Mouse (Mus musculus): Measurements from ENCODE around the gene Caln1. TPM values are rescaled to one million over a fixed set of nuclear protein-coding genes. Genes with fewer than 3 reads are reported as not detected.

Caln1 gene
- 0.29 TPM for polyA plus RNA-seq (2014; fragmentation: Illumina TruSeq; extraction: RNeasy Lipid Tissue Mini Kit (QIAGEN cat#74804); ENCODE audit: low read depth, low replicate concordance)

GRCm38 (mm10) chr5:130369237-130369636, at the start of gene Caln1:
Caln1 (plus strand) TSS chr5:130369455.

GRCm38 (mm10) chr5:130384222-130384912, 15.1 kb downstream of the Caln1 start, which contains the start of gene A330070K13Rik:
A330070K13Rik (minus strand) TSS chr5:130384631.

Other genes starting within 250 kb of the Caln1 start
- gene Kctd7, start 224.6 kb upstream of the Caln1 start, polyA plus RNA-seq (2014; fragmentation: Illumina TruSeq; extraction: RNeasy Lipid Tissue Mini Kit (QIAGEN cat#74804); ENCODE audit: low read depth, low replicate concordance) = 9.5 TPM
- 11.9 TPM for gene Rabgef1, start 197.7 kb upstream of the Caln1 start, polyA plus RNA-seq (2014; fragmentation: Illumina TruSeq; extraction: RNeasy Lipid Tissue Mini Kit (QIAGEN cat#74804); ENCODE audit: low read depth, low replicate concordance)
- 62.2 TPM for gene Tmem248, start 152.4 kb upstream of the Caln1 start, polyA plus RNA-seq (2014; fragmentation: Illumina TruSeq; extraction: RNeasy Lipid Tissue Mini Kit (QIAGEN cat#74804); ENCODE audit: low read depth, low replicate concordance)
- 94.9 TPM for gene Sbds, start 113.9 kb upstream of the Caln1 start, polyA plus RNA-seq (2014; fragmentation: Illumina TruSeq; extraction: RNeasy Lipid Tissue Mini Kit (QIAGEN cat#74804); ENCODE audit: low read depth, low replicate concordance)
- gene Tyw1, start 113.8 kb upstream of the Caln1 start, polyA plus RNA-seq (2014; fragmentation: Illumina TruSeq; extraction: RNeasy Lipid Tissue Mini Kit (QIAGEN cat#74804); ENCODE audit: low read depth, low replicate concordance) = 2.2 TPM
- 1.0 TPM for gene A330070K13Rik, start 15.2 kb downstream of the Caln1 start, polyA plus RNA-seq (2014; fragmentation: Illumina TruSeq; extraction: RNeasy Lipid Tissue Mini Kit (QIAGEN cat#74804); ENCODE audit: low read depth, low replicate concordance)